Mouse (Mus musculus): ENCODE measurements around the gene Ccdc162.
A peak's percentile ranks its signal among the peaks of the same experiment; 100 is the strongest.

- TF ChIP-seq MYOD1 (IDR thresholded peaks at IDR 0.05; ENCODE audit: control insufficient read depth in 1 of 3, insufficient read length in 2 of 3, low read depth in 2 of 3) = peak; percentile 75 to 82 (median 80)
- peak in 2 of 3 experiments; percentile 52 to 54 for TF ChIP-seq MYOG (IDR thresholded peaks at IDR 0.05; ENCODE audit: control insufficient read depth in 1 of 3, insufficient read depth in 1 of 3, insufficient read length in 2 of 3, low read depth in 2 of 3)
- TF ChIP-seq POLR2A (IDR thresholded peaks at IDR 0.05; ENCODE audit: insufficient read length, low read depth) = no peak
- no peak for TF ChIP-seq MAX (IDR thresholded peaks at IDR 0.05; ENCODE audit: low read depth)
- peak; percentile 24 for TF ChIP-seq TCF12 (IDR thresholded peaks at IDR 0.05; ENCODE audit: insufficient read depth, poor library complexity, severe bottlenecking)
- TF ChIP-seq USF1 (IDR thresholded peaks at IDR 0.05; ENCODE audit: low read depth) = no peak
- TF ChIP-seq SRF (IDR thresholded peaks at IDR 0.05; ENCODE audit: control insufficient read depth, insufficient read length, low read depth) = no peak
These were observed 161.4 kb downstream of the Ccdc162 start for GRCm38 (mm10) chr10:41555081-41555480.
